24 mouse cellular contexts compared by ENCODE assay signal in the genomic region with DNA sequence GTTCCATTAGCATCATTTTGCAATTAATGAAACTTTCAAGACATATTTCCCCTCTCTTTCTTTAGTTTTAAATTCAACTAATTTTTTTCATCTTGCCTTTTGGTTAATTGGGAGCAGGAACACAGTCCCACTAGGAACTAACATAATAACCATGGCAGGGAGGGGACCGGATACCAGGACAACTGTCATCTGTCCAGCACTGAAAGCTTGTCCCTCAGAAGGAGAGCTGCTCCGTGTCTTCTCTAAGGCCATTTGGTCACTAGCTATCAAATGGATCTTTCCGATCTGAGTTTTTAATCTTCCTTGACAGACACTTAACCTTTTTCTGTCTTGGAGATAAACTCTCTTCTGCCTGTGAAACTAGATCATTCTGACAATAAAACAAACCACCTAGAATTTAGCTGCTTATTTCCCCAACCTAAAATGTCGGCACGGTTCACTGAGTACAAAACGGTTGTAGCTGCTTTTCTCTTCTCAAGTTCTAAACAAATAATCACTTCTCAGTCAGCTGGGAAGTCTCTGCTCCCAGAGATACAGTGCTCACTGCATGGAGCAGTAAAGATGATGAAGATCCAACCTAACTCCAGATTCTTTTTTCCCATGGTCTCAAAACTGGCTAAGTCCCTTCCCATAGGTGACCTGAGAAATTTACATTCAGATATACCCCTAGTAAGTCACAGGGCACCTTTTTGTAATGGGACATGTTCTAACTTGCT. TPM values are rescaled to one million over a fixed set of nuclear protein-coding genes. Genes with fewer than 3 reads are reported as not detected.
A peak's percentile ranks its signal among the peaks of the same experiment; 100 is the strongest.
DNase-seq lines count a peak whose midpoint lies in the region; ATAC-seq lines count a peak whose summit lies in the region.
"Had no signal": no experiment of that assay in that cellular context is flagged by ENCODE, and none has a peak within 500 bp of the region (broad histone marks: within the 10 kb centered on the region; RNA-seq: fewer than 3 reads in every experiment).

No protein-coding gene starts in this region.

- H3K27me3 ChIP-seq in kidney, embryonic 14.5 days (ENCODE audit: control insufficient read depth, insufficient read depth, low read length) = no peaks in the 10 kb centered on the region
- H3K27me3 ChIP-seq in kidney, embryonic 16.5 days (ENCODE audit: insufficient read depth, low read length) = no peaks in the 10 kb centered on the region
- H3K27me3 ChIP-seq in midbrain, embryonic 11.5 days (ENCODE audit: control insufficient read depth, insufficient read depth, low read length) = no peaks in the 10 kb centered on the region
- H3K27me3 ChIP-seq in midbrain, embryonic 13.5 days = no peaks in the 10 kb centered on the region
- H3K27me3 ChIP-seq: CH12.LX; embryonic facial prominence, embryonic 12.5 days; forebrain, embryonic 13.5 days; forebrain, embryonic 15.5 days; Patski had no signal

- no peaks in the 10 kb centered on the region for H3K36me3 ChIP-seq in kidney, embryonic 14.5 days (ENCODE audit: control insufficient read depth, insufficient read depth, low read length)
- no peaks in the 10 kb centered on the region for H3K36me3 ChIP-seq in kidney, embryonic 16.5 days (ENCODE audit: insufficient read depth, low read length)
- H3K36me3 ChIP-seq in midbrain, embryonic 11.5 days (ENCODE audit: control insufficient read depth, insufficient read depth, low read length) = no peaks in the 10 kb centered on the region
- no peaks in the 10 kb centered on the region for H3K36me3 ChIP-seq in midbrain, embryonic 13.5 days
- H3K36me3 ChIP-seq: embryonic facial prominence, embryonic 10.5 days; embryonic facial prominence, embryonic 12.5 days; forebrain, embryonic 15.5 days; G1E had no signal

- no peak overlapping the region for H3K4me3 ChIP-seq in kidney, embryonic 14.5 days (ENCODE audit: low read length)
- H3K4me3 ChIP-seq in kidney, embryonic 16.5 days (ENCODE audit: low read length) = no peak overlapping the region
- H3K4me3 ChIP-seq in midbrain, embryonic 11.5 days (ENCODE audit: low read depth, low read length) = no peak overlapping the region
- H3K4me3 ChIP-seq in midbrain, embryonic 13.5 days (replicated peaks) = no peak overlapping the region
- H3K4me3 ChIP-seq: embryonic facial prominence, embryonic 10.5 days; embryonic facial prominence, embryonic 12.5 days; forebrain, embryonic 13.5 days; forebrain, embryonic 15.5 days had no signal

- WGBS in kidney, embryonic 14.5 days = 15% methylated on average over 6 of the region's 6 CpGs
- 25% methylated on average over 6 of the region's 6 CpGs for WGBS in kidney, embryonic 16.5 days
- WGBS in midbrain, embryonic 11.5 days = 82% methylated on average over 6 of the region's 6 CpGs
- WGBS in midbrain, embryonic 13.5 days = 78% methylated on average over 6 of the region's 6 CpGs

- no peaks in the 10 kb centered on the region for H3K9me3 ChIP-seq in kidney, embryonic 14.5 days (ENCODE audit: control insufficient read depth, low read length)
- H3K9me3 ChIP-seq in kidney, embryonic 16.5 days (ENCODE audit: low read length) = no peaks in the 10 kb centered on the region
- H3K9me3 ChIP-seq in midbrain, embryonic 11.5 days (ENCODE audit: control insufficient read depth, low read length) = no peaks in the 10 kb centered on the region
- H3K9me3 ChIP-seq in midbrain, embryonic 13.5 days = no peaks in the 10 kb centered on the region
- H3K9me3 ChIP-seq: embryonic facial prominence, embryonic 10.5 days; embryonic facial prominence, embryonic 12.5 days; forebrain, embryonic 13.5 days; forebrain, embryonic 15.5 days; G1E had no signal

- no peak overlapping the region for H3K4me2 ChIP-seq in kidney, embryonic 14.5 days (replicated peaks; ENCODE audit: low read depth, low read length)
- no peak overlapping the region for H3K4me2 ChIP-seq in kidney, embryonic 16.5 days (replicated peaks; ENCODE audit: low read depth, low read length)
- H3K4me2 ChIP-seq in midbrain, embryonic 11.5 days = no peak overlapping the region
- H3K4me2 ChIP-seq in midbrain, embryonic 13.5 days (replicated peaks) = no peak overlapping the region
- H3K4me2 ChIP-seq: embryonic facial prominence, embryonic 12.5 days; forebrain, embryonic 13.5 days; forebrain, embryonic 15.5 days had no signal

- no peak overlapping the region for H3K9ac ChIP-seq in kidney, embryonic 14.5 days (ENCODE audit: low read depth, low read length)
- no peak overlapping the region for H3K9ac ChIP-seq in kidney, embryonic 16.5 days (replicated peaks; ENCODE audit: low read length)
- no peak overlapping the region for H3K9ac ChIP-seq in midbrain, embryonic 11.5 days (ENCODE audit: low read length)
- H3K9ac ChIP-seq in midbrain, embryonic 13.5 days (replicated peaks) = no peak overlapping the region
- H3K9ac ChIP-seq: embryonic facial prominence, embryonic 12.5 days; forebrain, embryonic 13.5 days; forebrain, embryonic 15.5 days had no signal

- ATAC-seq in kidney, embryonic 14.5 days (ENCODE audit: low FRiP score, low TSS enrichment) = peak; percentile 70
- ATAC-seq in kidney, embryonic 16.5 days (ENCODE audit: low FRiP score, low TSS enrichment) = peak; percentile 33; the same call in 1 of the 2 replicates
- no peak for ATAC-seq in midbrain, embryonic 11.5 days (ENCODE audit: low FRiP score)
- ATAC-seq in midbrain, embryonic 13.5 days = no peak
- ATAC-seq: activated CD4-positive, CD25-positive, alpha-beta regulatory T cell, adult 4 months; CD4-positive, CD25-positive, alpha-beta regulatory T cell, adult 4 months; forebrain, embryonic 13.5 days; forebrain, embryonic 15.5 days; Patski had no signal

- no peaks in the 10 kb centered on the region for H3K4me1 ChIP-seq in kidney, embryonic 14.5 days (ENCODE audit: control insufficient read depth, insufficient read depth, low read length)
- H3K4me1 ChIP-seq in kidney, embryonic 16.5 days (ENCODE audit: insufficient read depth, low read length) = no peaks in the 10 kb centered on the region; the same call in 1 of the 2 replicates
- H3K4me1 ChIP-seq in midbrain, embryonic 11.5 days (ENCODE audit: control insufficient read depth, insufficient read depth, low read length) = no peaks in the 10 kb centered on the region
- H3K4me1 ChIP-seq in midbrain, embryonic 13.5 days (replicated peaks) = no peaks in the 10 kb centered on the region
- H3K4me1 ChIP-seq: embryonic facial prominence, embryonic 10.5 days; embryonic facial prominence, embryonic 12.5 days; forebrain, embryonic 13.5 days; forebrain, embryonic 15.5 days had no signal

- H3K27ac ChIP-seq in kidney, embryonic 14.5 days (ENCODE audit: low read depth, low read length) = no peak overlapping the region
- no peak overlapping the region for H3K27ac ChIP-seq in kidney, embryonic 16.5 days (ENCODE audit: low read length)
- H3K27ac ChIP-seq in midbrain, embryonic 11.5 days (ENCODE audit: low read depth, low read length) = no peak overlapping the region
- no peak overlapping the region for H3K27ac ChIP-seq in midbrain, embryonic 13.5 days
- H3K27ac ChIP-seq: embryonic facial prominence, embryonic 10.5 days; embryonic facial prominence, embryonic 12.5 days; forebrain, embryonic 13.5 days; forebrain, embryonic 15.5 days had no signal

- DNase-seq in kidney, adult 8-10 months = no peak
- DNase-seq in kidney, postnatal 10 days = no peak
- peak; percentile 28 for DNase-seq in midbrain, embryonic 11.5 days (ENCODE audit: low spot score, missing footprints)
- DNase-seq: adrenal gland, adult 8-10 months; adrenal gland, postnatal 14 days; adrenal gland, postnatal 36 days; B cell, adult 2 months; cerebellum, adult 11-12 months; cerebellum, adult 2 months; cerebellum, adult 9-10 months; cerebellum, postnatal 10 days; cerebellum, postnatal 25 days had no signal

RNA-seq across cellular contexts. Expression of a gene that starts 34.1 kb away (rescaled TPM):
- polyA plus RNA-seq in kidney, embryonic 14.5 days (2014; fragmentation: Nextera tagmentation; extraction: Ambion mirVana) = 20.9 and 21.2 TPM in 2 replicates
- 20.4 and 28.2 TPM in 2 replicates for polyA plus RNA-seq in kidney, embryonic 16.5 days (2015; fragmentation: Nextera tagmentation; extraction: Ambion mirVana)
- 5.7 and 6.2 TPM in 2 replicates for polyA plus RNA-seq in midbrain, embryonic 11.5 days (2014; fragmentation: Nextera tagmentation; extraction: Ambion mirVana)
- 11.5 and 11.8 TPM in 2 replicates for polyA plus RNA-seq in midbrain, embryonic 13.5 days (2015; fragmentation: Nextera tagmentation; extraction: Ambion mirVana)

Comparison
In these comparisons a context has a peak if more than half of its experiments do, and no peak if none do; other contexts are left out.
1. ATAC-seq: peak in kidney, embryonic 14.5 days (single experiment) and kidney, embryonic 16.5 days (single experiment); none in midbrain, embryonic 11.5 days (single experiment) and midbrain, embryonic 13.5 days (single experiment).